Mouse (Mus musculus): ENCODE measurements around the gene Csnk2b.
A peak's percentile ranks its signal among the peaks of the same experiment; 100 is the strongest.

The Csnk2b gene

DNA sequence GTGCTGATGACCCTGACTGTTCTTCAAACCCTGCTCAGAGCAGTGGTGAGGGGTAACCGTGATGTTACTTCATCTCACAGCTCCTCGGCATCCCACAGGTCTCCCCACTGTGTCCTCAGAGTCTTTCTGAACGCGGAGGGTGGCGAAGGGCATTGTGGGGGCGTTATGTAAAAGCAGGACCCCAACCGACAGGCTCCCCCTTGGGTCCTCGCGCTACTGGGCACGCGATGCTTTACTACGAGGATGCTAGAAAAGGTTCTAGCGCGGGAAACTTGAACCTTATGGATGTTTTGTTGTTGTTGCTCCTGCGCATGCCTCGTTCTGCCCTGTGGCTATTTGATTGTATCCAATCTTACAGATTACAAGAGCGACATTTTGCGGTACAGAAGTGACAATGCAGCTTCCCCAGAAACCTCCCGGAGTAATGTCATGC is at the start of gene Csnk2b:
TSS of gene Csnk2b (minus strand) at position 183 of the 433 bp plus-strand sequence.
- DNase-seq (ENCODE audit: low spot score in 2 of 2): peak; percentile 48 to 73

DNA sequence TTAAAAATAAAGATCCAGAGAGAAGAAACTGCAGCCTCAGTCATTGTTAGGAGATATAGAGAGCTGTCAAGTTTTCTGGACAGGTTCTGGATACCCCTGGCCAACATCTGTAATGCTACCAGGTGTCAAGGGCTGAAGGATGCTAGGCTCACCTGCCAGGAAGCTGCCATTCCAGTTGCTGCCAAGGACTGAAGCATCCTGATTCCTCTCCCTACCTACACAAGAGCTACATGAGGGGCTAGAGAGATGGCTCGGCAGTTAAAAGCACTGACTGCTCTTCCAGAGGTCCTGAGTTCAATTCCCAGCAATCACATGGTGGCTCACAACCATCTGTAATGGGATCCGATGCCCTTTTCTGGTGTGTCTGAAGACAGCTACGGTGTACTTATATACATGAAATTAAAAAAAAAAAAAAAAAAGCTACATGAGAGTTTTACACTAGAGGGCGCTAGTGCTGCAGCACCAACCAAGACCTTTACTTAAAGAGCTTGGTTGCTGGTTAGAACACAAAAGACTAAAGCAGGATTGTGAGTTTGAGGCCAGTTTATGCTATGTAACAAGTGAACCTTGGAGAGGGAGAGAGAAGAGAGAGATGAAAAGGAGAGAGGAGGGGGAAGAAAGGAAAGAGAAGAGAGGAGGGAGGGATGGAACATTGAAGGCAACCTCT is 46.8 kb upstream of the Csnk2b start:
- DNase-seq (ENCODE audit: low spot score in 2 of 2): no peak

DNA sequence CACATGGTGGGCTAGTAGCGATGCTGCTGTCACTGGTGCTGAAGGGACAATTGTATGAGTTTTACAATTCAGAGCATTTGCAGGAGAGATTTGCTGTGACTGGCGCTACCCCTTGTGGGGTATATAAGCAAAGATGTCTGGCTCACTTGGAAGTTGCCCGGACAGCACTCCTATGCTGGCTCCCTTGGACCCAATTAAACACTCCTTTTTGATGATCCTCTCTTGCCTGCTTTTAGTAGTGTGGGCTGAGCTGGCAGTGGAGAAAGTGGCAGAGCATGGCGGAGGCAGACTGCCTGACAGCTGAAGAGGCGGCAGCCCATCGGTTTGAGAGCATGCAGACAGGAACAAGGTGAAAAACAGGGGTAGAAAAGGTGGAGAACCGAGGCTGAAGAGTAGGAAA is 45.9 kb upstream of the Csnk2b start:
- no peak for DNase-seq (ENCODE audit: low spot score in 2 of 2)

DNA sequence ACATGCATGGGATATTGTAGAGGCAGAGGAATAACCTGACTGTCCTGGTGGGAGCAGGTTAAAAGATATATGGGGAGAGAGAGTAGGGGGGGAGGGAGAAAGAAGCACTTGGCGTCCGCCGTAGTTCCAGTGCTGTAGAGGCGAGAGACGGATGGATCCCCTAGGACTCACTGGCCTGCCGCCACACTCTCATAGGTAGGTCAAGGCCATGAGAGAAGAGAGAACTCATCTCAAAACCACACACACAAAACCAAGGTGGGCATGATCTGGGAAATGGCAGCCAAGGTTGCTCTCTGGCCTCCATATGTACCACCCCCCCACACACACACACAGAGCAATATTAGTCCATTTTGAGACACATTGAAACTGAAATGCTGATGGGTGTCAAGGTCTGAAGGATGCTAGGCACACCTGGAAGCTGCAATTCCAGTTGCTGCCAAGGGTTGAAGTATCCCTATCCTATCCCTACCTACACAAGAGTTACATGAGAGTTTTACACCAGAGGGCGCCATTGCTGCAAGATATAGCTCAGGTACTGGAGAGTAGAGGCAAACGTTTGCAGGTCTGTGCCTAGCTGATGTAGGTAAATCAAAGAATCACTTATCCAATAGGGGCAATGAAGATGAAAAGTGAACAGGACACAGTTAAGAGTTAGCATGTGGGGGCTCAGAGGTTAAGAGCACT is 44.6 kb upstream of the Csnk2b start:
- DNase-seq (ENCODE audit: low spot score in 2 of 2): peak; percentile 71 to 83

DNA sequence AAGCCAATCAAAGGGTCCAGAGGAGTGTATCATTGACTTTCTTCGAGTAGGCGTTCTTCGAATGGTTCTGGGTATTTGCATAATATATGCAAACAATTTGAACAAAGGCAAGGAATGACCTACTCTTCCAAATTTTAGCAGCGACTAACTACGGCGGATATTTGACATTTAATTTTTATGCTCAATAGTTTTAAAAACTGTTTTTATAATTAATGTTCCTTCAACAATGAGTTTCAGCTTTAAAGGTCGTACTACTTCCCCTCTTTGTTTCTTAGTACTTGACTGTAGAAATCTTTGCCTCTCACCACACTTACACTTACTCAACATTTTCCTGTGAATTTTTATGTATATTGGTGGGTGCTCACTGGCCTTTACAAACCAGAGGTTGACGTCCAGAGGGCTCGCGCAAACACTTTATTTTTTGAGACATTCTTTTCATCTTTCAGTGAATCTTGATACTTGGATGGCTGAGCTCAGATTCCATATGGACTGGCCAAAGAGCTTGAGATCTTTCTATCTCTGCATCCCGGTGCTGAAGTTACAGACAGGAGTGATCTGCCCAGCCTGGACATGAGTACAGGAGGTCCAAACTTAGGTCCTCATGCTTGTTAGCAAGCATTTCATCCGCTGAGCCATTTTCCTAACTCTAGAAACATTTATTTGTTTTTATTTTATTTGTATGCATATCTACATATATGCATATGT is 43.8 kb upstream of the Csnk2b start:
- no peak for DNase-seq (ENCODE audit: low spot score in 2 of 2)

DNA sequence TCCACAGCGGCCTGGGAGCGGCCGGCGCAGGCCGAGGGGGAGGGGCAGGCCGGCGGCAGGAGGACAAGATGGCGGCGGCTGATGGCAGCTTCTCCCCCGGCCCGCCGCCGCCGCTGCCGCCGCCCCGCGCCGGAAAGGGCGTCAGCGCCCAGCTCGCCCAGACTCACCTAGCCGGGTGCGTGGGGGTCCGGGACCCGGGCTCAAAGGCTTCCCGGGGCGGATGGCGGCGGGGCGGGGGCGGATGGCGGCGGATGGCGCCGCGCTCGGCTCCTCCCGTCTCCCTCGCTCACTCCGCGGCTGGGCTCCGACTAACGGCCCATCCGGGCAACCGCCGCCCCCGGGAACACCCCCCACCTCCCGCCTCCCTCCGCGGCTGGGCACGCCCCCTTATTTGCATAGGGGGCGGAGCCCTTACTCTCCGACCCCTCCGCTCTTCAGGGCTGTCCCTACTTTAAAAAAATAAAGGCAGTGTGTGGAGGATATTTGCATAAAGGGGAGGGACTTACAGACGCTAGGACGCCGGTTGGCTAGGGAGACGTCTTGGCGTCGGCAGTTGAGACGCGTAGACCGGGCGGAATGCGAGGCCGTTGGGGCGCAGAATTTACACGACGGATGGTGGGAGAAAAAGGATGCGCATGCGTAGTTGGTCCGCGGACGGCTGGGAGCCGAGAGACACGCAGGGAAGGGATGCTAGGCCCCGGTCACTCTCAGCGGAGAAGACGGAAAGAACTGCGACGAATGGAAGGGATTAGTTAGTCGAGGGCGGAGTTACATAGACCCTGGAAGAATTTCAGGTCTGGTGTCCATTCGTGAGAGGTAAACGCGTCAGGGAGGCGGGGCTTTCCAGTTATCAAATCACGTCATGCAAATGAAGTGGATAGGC is 43.0 kb upstream of the Csnk2b start, which contains the start of gene Prrc2a:
TSS of gene Prrc2a (minus strand) at position 330 of the 883 bp plus-strand sequence.
- peak; percentile 95 to 97 for DNase-seq (ENCODE audit: low spot score in 2 of 2)

DNA sequence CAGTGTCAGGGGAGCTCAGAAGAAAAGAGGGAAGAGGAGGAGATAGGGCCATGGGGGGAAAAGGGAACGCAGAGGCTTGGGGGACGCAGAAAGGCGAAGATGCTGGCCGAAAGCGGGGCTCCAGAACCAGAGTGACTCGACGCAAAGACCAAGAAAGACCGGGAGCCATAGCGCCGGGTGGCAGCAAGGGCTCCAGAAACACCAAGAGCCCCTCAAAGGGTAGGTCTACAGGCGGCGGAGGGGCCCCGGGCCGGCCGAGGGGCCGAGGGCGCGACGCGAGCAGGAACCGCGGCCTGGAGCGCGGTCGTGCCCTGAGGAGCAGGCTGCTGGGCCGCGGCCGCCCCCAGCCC is 42.3 kb upstream of the Csnk2b start:
- peak in 1 of 2 experiments; percentile 76 for DNase-seq (ENCODE audit: low spot score in 2 of 2)

DNA sequence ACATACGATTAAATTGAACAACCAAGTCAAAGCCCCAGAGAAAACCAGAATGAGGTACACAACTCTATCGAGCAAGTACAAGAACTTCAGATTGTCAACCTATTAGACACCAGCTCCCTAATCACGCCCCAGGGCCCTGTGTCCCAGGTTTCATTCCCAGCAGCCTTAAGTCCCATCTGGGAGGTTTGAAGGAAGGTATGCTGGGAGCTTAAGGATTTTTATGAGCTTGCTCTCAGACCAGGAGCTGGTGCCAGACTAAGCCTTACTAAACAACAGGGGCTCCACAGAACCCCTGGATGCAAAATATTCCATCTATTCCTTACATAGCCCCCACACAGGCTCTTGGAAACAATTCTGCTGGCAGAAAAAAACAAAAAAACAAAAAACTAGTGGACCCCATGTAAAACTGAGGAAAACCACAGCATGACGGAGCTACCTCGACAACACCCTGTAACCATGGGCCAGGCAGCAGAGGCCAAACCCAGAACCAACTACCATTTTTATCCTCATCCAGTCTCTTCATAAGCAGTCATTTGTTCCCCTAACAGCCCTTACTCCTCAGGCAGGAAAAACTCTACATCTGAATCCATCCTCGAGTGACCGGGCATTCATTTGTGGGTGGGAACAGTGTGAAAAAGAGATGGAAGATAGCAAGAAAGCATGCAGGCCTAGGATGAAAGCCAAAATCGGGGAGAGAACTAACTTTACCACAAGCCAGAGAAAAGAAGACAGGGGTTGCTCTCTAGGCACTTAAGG is 41.7 kb upstream of the Csnk2b start:
- no peak for DNase-seq (ENCODE audit: low spot score in 2 of 2)

DNA sequence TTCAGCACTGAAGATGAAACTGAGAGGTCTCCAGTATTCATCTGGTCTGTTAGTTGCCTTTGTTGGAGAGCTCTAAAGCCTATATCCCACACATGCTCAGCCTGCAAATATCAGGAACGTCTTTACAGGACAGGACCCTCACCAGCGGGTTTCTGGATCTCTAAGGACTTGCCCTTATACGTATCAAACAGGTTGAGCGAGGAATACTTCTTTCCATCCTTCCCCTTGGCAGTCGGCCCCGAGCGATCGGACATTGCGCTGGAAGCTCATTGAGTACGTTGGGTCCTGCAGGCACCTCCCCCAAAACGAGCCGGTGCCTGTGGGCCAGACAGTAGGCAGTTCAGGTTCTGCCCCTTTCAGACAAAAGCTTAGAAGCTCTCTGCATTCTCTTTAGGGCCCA is 40.9 kb upstream of the Csnk2b start:
- DNase-seq (ENCODE audit: low spot score in 2 of 2): no peak

DNA sequence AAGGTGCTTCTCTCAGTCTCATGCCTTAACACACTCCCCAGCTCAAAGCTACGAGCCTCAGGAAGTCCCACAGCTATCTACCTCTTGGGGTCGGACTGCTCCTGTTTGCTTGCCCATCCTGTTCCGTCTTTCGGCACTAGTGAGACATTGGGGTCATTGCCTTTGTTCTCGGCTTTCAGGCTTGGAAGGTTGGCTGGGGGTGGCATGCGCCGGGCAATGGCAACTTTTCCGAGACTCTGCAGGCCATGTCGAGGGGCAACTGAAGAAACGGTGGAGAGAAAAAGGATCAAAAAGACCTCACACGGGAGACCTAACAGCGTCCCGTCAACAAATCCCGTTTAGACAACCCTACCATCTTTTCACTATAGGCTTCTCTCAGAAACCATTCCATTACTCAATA is 40.3 kb upstream of the Csnk2b start:
- DNase-seq (ENCODE audit: low spot score in 2 of 2): no peak

DNA sequence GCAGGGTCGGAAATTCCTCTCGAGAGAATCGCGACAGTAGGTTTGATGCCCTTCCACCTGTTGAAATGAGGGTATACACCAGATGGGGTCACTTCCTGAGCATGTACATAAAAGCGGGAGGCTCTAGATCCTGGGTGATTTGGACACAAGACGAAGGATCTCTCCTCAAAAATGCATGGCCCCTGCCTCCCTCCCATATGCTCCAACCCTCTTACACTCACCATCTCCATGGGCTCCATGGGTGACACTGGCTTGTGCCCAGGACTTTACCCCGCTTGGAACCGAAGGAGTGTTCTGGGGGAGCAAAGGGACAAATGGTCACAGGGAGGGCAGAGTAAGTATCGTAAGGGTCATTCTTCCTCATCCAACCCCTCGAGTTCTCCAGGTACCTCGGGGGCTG is 39.6 kb upstream of the Csnk2b start:
- DNase-seq (ENCODE audit: low spot score in 2 of 2): no peak

DNA sequence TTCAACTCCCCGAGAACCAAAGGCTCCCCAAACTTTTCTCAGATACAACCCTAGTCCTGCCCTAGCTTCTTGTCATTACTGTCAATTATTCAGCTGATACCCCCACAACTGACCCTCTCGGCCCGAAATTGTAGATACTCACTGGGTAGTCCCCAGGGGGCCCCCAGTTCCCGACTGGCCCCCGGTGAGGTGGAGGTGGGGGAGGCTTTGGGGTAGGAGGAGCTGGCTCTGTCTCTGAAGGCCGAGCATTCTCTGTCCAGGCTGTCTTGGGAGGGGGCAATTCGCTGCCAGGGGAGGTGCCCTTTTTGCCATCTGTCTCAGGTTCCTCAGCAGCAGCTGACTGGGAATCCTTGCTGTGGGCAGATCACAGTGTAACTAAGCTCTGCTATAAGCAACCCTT is 37.8 kb upstream of the Csnk2b start:
- DNase-seq (ENCODE audit: low spot score in 2 of 2): no peak

DNA sequence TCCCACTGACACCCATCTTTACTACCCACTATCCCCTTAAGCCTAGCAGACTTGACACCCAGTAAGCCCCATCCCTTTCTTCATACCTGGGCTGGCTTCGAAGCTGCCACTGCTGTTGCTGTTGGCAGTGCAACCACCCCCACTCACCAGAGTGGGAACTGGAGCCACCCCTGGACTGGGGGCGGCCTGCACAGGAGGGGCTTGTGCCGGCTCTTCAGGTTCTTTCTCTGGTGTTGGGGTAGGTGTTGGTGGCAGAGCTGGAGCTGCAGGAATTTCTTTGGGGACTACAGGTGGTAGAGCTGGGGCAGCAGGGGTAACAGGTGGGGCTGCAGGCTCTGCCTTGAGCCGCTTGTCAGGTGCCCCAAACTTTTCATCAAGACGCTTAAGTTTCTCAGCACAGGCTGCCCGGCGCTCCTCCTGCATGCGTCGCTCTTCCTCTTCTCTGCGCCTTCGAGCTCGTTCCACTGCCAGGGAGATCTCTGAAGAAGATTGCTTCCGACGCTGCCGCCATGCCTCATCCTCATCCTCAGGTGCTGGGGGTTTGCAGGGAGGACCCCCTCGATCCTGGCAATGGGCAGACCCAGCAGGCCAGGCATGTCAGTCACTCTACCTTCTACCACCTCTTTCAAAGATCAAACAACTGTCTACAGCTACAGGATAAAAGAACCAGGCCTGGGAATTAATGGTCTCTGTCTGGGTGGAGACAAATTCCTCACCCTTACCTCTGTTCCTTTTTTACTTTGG is 37.2 kb upstream of the Csnk2b start:
- DNase-seq (ENCODE audit: low spot score in 2 of 2): peak in 1 of 2 experiments; percentile 60

DNA sequence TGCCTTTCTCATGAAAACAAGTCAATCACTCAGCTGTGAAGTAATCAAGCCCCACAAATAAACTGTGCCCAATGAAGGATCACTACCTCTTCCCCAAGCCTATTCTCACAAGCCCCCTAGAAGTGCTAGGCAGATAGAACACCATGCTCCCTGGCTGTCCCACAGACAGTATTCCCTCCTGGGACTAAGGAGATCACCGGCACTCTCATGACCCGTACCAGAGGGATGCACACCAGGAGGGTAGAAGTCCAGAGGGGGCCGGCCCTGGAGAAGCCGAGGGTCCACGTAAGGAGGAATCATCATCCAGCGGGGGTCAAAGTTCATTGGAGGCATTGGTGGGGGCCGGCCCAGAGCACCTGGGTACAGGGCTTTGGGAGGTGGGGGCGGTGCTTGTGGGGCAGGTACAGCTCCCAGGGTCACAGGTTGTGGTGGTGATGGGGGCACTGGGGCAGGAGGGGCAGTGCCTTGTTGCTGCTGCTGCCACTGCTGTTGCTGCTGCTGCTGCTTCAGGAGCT is 35.9 kb upstream of the Csnk2b start:
- DNase-seq (ENCODE audit: low spot score in 2 of 2): peak in 1 of 2 experiments; percentile 59

DNA sequence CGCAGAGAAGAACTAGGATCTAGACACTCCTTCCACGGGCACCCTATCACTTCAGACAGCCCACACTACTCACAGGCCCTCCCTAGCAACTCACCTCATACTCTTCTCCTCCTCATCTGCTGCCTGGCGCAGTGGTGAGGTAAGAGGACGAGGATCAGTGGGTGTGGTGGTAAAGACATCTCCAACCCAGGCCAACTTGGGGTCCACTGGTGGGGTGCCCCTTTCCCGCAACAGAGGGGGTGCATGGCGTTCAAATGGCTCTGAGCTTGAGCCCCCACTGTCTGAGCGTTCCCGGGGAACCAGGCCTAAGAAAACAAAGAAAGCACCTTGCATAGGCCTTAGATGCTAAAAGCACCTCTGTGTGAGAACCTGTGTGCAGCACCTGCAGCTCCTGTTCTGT is 35.4 kb upstream of the Csnk2b start:
- DNase-seq (ENCODE audit: low spot score in 2 of 2): peak in 1 of 2 experiments; percentile 60

DNA sequence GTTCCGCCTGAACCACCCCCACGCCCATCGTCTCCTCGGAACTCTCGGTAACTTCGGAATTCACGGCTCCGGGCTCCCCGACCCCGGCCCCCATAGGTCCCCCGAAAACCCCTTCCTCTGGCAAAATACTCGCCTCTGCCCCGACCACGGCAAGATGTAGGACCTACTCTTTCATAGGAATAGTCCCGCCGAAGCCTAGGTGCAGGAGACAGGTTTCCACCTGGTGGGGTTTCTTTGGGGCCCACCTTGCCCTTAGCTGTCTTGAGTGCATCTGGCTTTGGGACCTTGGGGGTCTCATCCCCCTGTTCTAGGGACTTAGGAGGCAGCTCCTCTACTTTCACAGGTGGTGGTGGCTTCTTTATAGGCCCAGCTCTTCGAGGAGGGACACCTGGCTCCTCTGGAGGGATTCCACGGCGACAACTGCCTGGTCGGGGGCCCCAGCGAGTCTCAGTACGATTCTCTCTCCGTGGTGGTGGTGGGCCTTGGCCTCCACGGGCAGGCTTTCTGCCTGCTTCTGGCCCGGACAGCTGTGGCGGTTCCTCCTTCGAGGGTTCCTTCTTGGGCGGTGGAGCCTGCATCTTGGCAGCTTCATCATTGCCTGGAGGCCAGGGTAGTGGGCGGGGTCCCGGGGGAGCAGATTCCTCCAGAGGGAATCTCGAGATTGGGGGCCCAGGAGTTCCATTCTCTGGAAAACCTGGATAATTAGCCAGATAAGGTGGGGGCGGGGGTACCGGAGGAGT is 34.8 kb upstream of the Csnk2b start:
- peak in 1 of 2 experiments; percentile 65 for DNase-seq (ENCODE audit: low spot score in 2 of 2)

DNA sequence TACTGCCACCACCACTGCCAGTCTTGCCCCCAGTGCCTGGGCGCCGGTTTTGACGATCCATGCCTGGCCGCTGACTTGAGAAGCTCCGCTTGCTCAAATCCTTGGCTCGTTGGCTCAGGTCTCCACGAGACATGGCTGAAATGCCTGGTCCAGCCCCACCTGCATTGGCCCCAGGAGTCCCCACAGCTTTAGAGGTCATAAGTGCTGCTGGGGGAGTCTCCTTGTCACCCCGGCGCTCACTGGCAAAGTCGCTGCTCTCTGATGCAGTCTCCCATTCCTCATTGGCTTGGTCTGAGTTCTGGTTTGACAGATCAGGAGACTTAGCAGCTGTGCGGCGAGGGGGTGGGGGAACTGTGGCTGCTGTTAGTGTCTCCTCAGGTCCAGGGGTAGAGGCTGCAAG is 33.6 kb upstream of the Csnk2b start:
- no peak for DNase-seq (ENCODE audit: low spot score in 2 of 2)

DNA sequence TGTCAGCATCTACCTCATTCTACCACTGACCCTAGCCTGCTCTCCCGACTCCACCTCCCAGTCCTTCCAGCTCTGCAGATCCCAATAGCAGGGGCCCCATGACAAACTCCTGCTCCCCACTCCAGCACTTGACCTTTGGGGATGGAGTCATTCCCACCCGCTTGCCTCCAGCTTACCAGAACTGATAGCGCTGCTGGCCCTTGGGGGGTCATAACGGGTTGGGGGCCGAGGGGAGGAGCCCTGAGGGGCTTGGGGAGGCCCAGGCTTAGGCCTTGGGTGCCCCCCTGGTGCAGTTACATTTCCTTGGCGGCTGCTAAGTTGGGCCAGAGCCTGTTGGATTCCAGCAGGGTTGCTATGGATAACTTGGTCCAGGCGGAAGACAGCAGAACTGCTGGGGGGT is 32.8 kb upstream of the Csnk2b start:
- peak in 1 of 2 experiments; percentile 60 for DNase-seq (ENCODE audit: low spot score in 2 of 2)

DNA sequence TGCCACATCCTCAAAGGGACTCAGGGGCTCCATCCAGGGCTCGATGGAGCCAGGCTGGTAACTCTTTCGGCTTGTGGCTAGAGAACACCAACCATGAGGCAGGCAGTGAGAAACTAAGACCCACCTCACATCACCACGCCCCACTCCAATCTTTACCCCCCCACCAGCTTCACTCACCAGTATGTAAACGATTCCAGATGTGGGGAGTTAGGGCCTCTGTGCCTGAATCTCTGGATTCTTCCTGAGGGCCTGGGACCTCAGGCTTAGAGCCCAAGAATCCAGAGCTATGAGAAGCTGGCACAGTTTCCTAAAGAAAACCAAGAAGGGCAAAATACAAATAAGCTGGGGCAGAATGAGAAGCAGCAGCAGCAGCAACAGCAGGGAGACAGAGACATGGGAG is 32.1 kb upstream of the Csnk2b start:
- no peak for DNase-seq (ENCODE audit: low spot score in 2 of 2)

Measured in spleen, postnatal 4 days (tissue).